Mouse (Mus musculus): Measurements from ENCODE around the gene Rcc2. TPM values are rescaled to one million over a fixed set of nuclear protein-coding genes. Genes with fewer than 3 reads are reported as not detected.

Rcc2 gene
- polyA plus RNA-seq, 1 experiment from 2014 or later, result 17.0 TPM

- no peaks in the 10 kb centered on the region for H3K36me3 ChIP-seq (ENCODE audit: insufficient read depth, low read length)
- 8% methylated on average over 16 of the region's 16 CpGs for WGBS
- ATAC-seq (peak; percentile 83), DNase-seq (ENCODE audit: low spot score) (peak; percentile 81)
- H3K27me3 ChIP-seq (replicated peaks; ENCODE audit: insufficient read depth, low read length), result no peaks in the 10 kb centered on the region
- 0 out of 2 replicates have a peak, but pooled peaks have one; percentile 1 for TF ChIP-seq CTCF (IDR thresholded peaks at IDR 0.05)
- TF ChIP-seq EP300 (IDR thresholded peaks at IDR 0.05), result peak; percentile 43; the same call in 1 of the 2 replicates
- no peaks in the 10 kb centered on the region for H3K9me3 ChIP-seq (ENCODE audit: low read length)
- H3K9ac ChIP-seq (replicated peaks; ENCODE audit: low read depth), result no peak overlapping the region
- peak overlapping the region; percentile 20 for H3K4me2 ChIP-seq (replicated peaks; ENCODE audit: low read depth, low read length)
- H3K27ac ChIP-seq (ENCODE audit: low read length), result peak overlapping the region; percentile 68
- H3K4me1 ChIP-seq (ENCODE audit: insufficient read depth, low read depth, low read length), result 0 out of 2 replicates have a peak, but pooled peaks cover 5% of the 10 kb centered on the region
- H3K4me3 ChIP-seq (ENCODE audit: low read depth, low read length), result no peak overlapping the region
These were observed 16.0 kb upstream of the Rcc2 start for GRCm38 (mm10) chr4:140684141-140684871.

- WGBS, result 20% methylated on average over 6 of the region's 6 CpGs
- no peak overlapping the region for H3K9ac ChIP-seq (replicated peaks; ENCODE audit: low read depth)
- ATAC-seq, result peak; percentile 15
These were observed 15.4 kb upstream of the Rcc2 start for GRCm38 (mm10) chr4:140684881-140685303.

GRCm38 (mm10) chr4:140688044-140688825 is 12.1 kb upstream of the Rcc2 start:
- DNase-seq (ENCODE audit: low spot score), result no peak

More at GRCm38 (mm10) chr4:140684881-140685303, 15.4 kb upstream of the Rcc2 start:
- H3K9me3 ChIP-seq (ENCODE audit: low read length), result no peaks in the 10 kb centered on the region
- no peaks in the 10 kb centered on the region for H3K36me3 ChIP-seq (ENCODE audit: insufficient read depth, low read length)
- DNase-seq (ENCODE audit: low spot score), result no peak
- no peak overlapping the region for H3K4me3 ChIP-seq (ENCODE audit: low read depth, low read length)
- peak overlapping the region; percentile 68; the same call in 1 of the 2 replicates for H3K27ac ChIP-seq (ENCODE audit: low read length)
- no peaks in the 10 kb centered on the region for H3K27me3 ChIP-seq (replicated peaks; ENCODE audit: insufficient read depth, low read length)
- 0 out of 2 replicates have a peak, but pooled peaks cover 5% of the 10 kb centered on the region for H3K4me1 ChIP-seq (ENCODE audit: insufficient read depth, low read depth, low read length)
- TF ChIP-seq CTCF (IDR thresholded peaks at IDR 0.05), result peak; percentile 47
- TF ChIP-seq EP300 (IDR thresholded peaks at IDR 0.05), result no peak
- peak overlapping the region; percentile 20 for H3K4me2 ChIP-seq (replicated peaks; ENCODE audit: low read depth, low read length)

GRCm38 (mm10) chr4:140688826-140689425 is 11.4 kb upstream of the Rcc2 start:
- no peak overlapping the region for H3K27ac ChIP-seq (ENCODE audit: low read length)
- 60% methylated on average over 5 of the region's 5 CpGs for WGBS
- no peak overlapping the region for H3K4me2 ChIP-seq (replicated peaks; ENCODE audit: low read depth, low read length)
- no peak for TF ChIP-seq CTCF (IDR thresholded peaks at IDR 0.05)
- 0 out of 2 replicates have a peak, but pooled peaks cover 5% of the 10 kb centered on the region for H3K4me1 ChIP-seq (ENCODE audit: insufficient read depth, low read depth, low read length)
- H3K9ac ChIP-seq (replicated peaks; ENCODE audit: low read depth), result no peak overlapping the region
- ATAC-seq (no peak), DNase-seq (ENCODE audit: low spot score) (no peak)
- no peaks in the 10 kb centered on the region for H3K36me3 ChIP-seq (ENCODE audit: insufficient read depth, low read length)
- no peak overlapping the region for H3K4me3 ChIP-seq (ENCODE audit: low read depth, low read length)
- H3K9me3 ChIP-seq (ENCODE audit: low read length), result no peaks in the 10 kb centered on the region
- H3K27me3 ChIP-seq (replicated peaks; ENCODE audit: insufficient read depth, low read length), result no peaks in the 10 kb centered on the region

More at GRCm38 (mm10) chr4:140688044-140688825, 12.1 kb upstream of the Rcc2 start:
- H3K4me1 ChIP-seq (ENCODE audit: insufficient read depth, low read depth, low read length), result 0 out of 2 replicates have a peak, but pooled peaks cover 5% of the 10 kb centered on the region
- no peak for TF ChIP-seq CTCF (IDR thresholded peaks at IDR 0.05)
- no peak for TF ChIP-seq EP300 (IDR thresholded peaks at IDR 0.05)
- H3K9ac ChIP-seq (replicated peaks; ENCODE audit: low read depth), result no peak overlapping the region
- no peak overlapping the region for H3K4me3 ChIP-seq (ENCODE audit: low read depth, low read length)
- WGBS, result 43% methylated on average over 11 of the region's 12 CpGs
- H3K36me3 ChIP-seq (ENCODE audit: insufficient read depth, low read length), result no peaks in the 10 kb centered on the region
- no peaks in the 10 kb centered on the region for H3K9me3 ChIP-seq (ENCODE audit: low read length)
- no peak for ATAC-seq
- no peaks in the 10 kb centered on the region for H3K27me3 ChIP-seq (replicated peaks; ENCODE audit: insufficient read depth, low read length)
- H3K4me2 ChIP-seq (replicated peaks; ENCODE audit: low read depth, low read length), result no peak overlapping the region
- no peak overlapping the region for H3K27ac ChIP-seq (ENCODE audit: low read length)

GRCm38 (mm10) chr4:140689873-140690655 is 10.3 kb upstream of the Rcc2 start:
- Histone ChIP-seq H3K36me3 (ENCODE audit: insufficient read depth, low read length) (no peaks in the 10 kb centered on the region), H3K9ac (replicated peaks; ENCODE audit: low read depth) (no peak overlapping the region), H3K27me3 (replicated peaks; ENCODE audit: insufficient read depth, low read length) (no peaks in the 10 kb centered on the region), H3K4me2 (replicated peaks; ENCODE audit: low read depth, low read length) (0 out of 2 replicates have a peak overlapping the region, but pooled peaks have one; percentile 3), H3K27ac (ENCODE audit: low read length) (no peak overlapping the region), H3K4me1 (ENCODE audit: insufficient read depth, low read depth, low read length) (no peaks in the 10 kb centered on the region), H3K9me3 (ENCODE audit: low read length) (no peaks in the 10 kb centered on the region), H3K4me3 (ENCODE audit: low read depth, low read length) (no peak overlapping the region)
- WGBS, result 44% methylated on average over 16 of the region's 16 CpGs
- no peak for DNase-seq (ENCODE audit: low spot score)
- no peak for TF ChIP-seq EP300 (IDR thresholded peaks at IDR 0.05)
- TF ChIP-seq CTCF (IDR thresholded peaks at IDR 0.05), result no peak
- peak; percentile 32 for ATAC-seq
